In the genomic region with DNA sequence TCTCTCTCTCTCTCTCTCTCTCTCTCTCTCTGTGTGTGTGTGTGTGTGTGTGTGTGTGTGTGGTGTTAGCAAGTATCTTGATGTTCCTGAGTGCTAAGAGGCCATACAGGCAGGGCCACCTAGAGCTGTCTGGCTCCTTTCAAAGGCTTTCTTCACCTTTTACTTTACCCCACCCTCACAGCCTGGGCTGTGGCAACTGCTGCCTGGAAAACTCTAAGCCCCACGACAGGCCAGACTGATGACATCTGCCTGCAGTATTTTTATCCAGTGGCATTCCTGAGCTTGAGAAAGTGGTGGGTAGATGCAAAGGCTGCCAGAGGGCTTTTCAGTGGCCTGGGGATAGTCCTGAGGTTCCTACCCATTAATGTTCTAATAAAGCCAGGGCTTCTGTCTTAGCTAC, we compare ENCODE assay signal across 15 mouse cellular contexts. TPM values are rescaled to one million over a fixed set of nuclear protein-coding genes. Genes with fewer than 3 reads are reported as not detected.
"Had no signal": no experiment of that assay in that cellular context is flagged by ENCODE, and none has a peak within 500 bp of the region (broad histone marks: within the 10 kb centered on the region; RNA-seq: fewer than 3 reads in every experiment).

No protein-coding gene starts in this region.

- ATAC-seq: midbrain, embryonic 16.5 days had no signal

- DNase-seq: kidney, postnatal 36 days; layer of hippocampus, adult 9-11 months; layer of hippocampus, postnatal 36 days; lung, embryonic 14.5 days; lung, postnatal 14 days; right cerebral cortex, adult 18-20 months; right cerebral cortex, postnatal 25 days; thymus, postnatal 36 days had no signal

- H3K9ac ChIP-seq: limb, embryonic 15.5 days; liver, embryonic 12.5 days; lung, embryonic 14.5 days; midbrain, embryonic 12.5 days had no signal

- H3K9me3 ChIP-seq: limb, embryonic 15.5 days; liver, embryonic 12.5 days had no signal

- H3K27ac ChIP-seq: kidney, postnatal 0 days; limb, embryonic 15.5 days; liver, embryonic 12.5 days; midbrain, embryonic 12.5 days had no signal

- H3K36me3 ChIP-seq: limb, embryonic 15.5 days; liver, embryonic 12.5 days; midbrain, embryonic 12.5 days had no signal

- H3K4me3 ChIP-seq: limb, embryonic 15.5 days; liver, embryonic 12.5 days; midbrain, embryonic 12.5 days had no signal

- H3K4me2 ChIP-seq: limb, embryonic 15.5 days; liver, embryonic 12.5 days; lung, embryonic 14.5 days; midbrain, embryonic 12.5 days had no signal

RNA-seq across cellular contexts. Expression of a gene that starts 18.0 kb away (rescaled TPM):
- total RNA-seq: layer of hippocampus, postnatal 36 days; left cerebral cortex, adult 8-10 months; left cerebral cortex, postnatal 25 days had no signal
